Mouse (Mus musculus) liver, adult 2 months (tissue): ENCODE data around the gene Tmco1.

Experiments
- CTCF ChIP-seq: fragments of 200-500 bp; IDR thresholded peaks from 2 replicates; pipeline ENCODE4 v1.5.1; 2011; ENCODE audit warnings: low read depth, low read length, control low read depth
- POLR2A ChIP-seq: fragments of 200-500 bp; IDR thresholded peaks from 2 replicates; pipeline ENCODE4 v1.6.1; 2011; ENCODE audit warnings: low read length, control low read depth; ENCODE audit not compliant: insufficient read depth; ENCODE audit errors: extremely low read depth

GRCm38 (mm10) chr1:167269350-167269811, 38.8 kb upstream of the Tmco1 start:
- TF ChIP-seq CTCF (no peak), POLR2A (no peak)
